Mouse (Mus musculus) 416B (cell line): ENCODE data around the gene Pfdn5.
A peak's percentile ranks its signal among the peaks of the same experiment; 100 is the strongest.

ENCODE experiments used
- DNase-seq: peaks from one replicate; pipeline ENCODE4 v3.0.0; 2011; ENCODE audit warnings: low read depth

Pfdn5 gene

DNA sequence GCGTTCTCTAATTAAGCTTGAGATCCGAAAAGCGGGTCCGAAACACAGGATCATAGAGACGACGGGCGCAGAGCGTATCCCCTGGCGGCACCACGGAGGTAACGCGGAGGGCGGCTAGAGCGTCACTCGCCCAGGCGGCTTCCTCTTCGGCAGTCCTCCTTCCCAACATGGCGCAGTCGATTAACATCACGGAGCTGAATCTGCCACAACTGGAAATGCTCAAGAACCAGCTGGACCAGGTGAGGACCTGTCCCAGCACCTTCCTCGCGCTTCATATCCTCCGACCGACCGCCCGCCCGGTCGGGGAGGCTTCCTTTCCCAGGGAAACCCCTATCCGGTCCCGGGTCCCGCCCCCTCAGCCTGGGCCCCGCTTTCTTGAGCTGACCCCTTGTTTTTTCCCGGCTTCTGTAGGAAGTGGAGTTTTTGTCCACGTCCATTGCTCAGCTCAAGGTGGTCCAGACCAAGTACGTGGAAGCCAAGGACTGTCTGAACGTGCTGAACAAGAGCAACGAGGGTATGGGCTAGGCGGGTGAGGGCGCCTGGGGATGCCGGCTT lies at the start of gene Pfdn5:
Gene Pfdn5, plus strand, starts transcription at position 95 of the 555 bp plus-strand sequence.
- DNase-seq, result peak; percentile 82

DNA sequence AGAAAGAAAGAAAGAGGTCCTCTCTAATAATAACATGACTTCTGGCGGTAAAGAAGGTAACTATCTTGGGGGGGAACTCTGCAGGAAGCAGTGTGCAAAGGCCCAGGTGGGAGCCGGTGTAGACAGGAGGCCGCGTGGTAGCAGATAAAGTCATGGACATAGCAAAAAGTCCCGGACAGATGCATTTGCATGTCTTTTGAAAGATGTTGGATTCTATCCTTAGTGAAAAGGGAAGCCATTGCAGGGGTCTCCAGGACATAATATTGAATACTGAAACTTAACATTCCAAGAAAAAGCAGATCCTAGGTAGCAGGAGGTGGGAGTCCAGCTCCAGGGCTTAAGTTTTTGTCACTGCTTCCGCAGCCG lies 47.2 kb upstream of the Pfdn5 start:
- no peak for DNase-seq

GRCm38 (mm10) chr15:102279092-102279782 lies 46.7 kb upstream of the Pfdn5 start, which contains the start of gene Mfsd5:
Mfsd5 (plus strand) TSS chr15:102279454.
- peak; percentile 93 for DNase-seq

DNA sequence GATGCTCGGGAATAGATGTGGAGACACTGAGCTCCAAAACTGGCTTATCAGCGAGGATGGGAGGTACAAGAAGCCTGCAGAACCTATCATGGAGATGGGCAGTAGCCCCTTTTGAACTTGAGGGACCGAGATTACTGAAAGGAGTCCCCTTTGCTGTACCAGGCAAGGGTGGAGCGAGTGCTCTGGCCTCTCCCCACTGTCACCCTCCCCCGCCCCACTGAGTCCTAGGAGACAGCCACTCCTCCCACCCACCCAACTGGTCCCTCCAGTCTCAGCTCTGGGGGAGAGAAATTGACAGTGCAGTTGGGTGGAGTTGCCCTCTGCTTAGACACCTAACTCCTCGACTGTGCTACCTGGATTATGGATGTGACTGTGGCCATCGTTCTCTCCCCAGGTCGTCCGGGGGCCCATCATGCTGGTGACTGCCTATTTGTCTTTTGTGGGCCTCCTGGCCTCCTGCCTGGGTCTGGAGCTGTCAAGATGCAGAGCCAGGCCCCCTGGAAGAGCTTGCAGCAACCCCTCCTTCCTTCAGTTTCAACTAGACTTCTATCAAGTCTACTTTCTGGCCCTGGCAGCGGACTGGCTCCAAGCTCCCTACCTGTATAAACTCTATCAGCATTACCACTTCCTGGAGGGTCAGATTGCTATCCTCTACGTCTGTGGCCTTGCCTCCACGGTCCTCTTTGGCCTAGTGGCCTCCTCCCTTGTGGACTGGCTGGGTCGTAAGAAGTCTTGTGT lies 46.0 kb upstream of the Pfdn5 start:
- no peak for DNase-seq

GRCm38 (mm10) chr15:102280623-102281022 lies 45.3 kb upstream of the Pfdn5 start:
- no peak for DNase-seq

DNA sequence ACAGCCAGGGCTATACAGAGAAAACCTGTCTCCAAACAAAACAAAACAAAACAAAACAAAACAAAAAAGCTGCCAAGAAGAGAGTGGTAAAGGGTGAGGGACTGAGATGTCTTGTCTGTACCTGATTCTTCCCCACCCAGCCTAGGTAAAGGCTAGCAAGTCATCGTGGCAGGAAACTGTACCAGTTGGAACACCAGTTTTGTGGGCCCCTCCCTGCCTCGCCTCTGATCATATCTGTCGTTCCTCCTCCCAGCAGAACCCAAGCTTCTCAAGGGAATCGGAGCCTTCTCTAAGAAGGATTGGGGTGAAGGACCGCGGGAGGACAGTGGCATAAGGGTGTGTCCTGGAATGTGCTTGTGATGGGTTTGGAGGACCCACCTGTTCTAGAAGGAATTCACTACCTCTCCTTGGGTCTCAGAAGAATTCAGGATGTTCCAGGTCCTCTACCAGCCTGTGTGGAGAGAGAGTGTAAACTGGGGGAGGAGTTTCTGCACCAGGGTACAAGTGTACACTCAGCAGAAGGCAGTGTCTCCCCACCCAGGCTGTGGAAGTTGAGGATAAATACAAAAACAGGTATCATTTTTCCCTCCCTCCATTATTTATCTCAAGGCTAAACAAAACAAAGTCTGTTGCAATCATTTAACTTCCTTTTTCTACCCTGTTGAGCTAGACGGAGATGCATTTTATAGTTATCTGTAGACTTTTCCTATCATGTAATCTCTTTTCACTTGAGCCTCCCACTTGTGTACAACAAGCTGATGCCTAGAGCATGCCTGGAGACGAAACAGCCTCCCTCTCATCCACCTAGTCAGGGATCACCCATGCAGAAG lies 43.2 kb upstream of the Pfdn5 start:
- peak; percentile 40 for DNase-seq

- DNase-seq, result no peak
Observed at GRCm38 (mm10) chr15:102283648-102284047, 42.3 kb upstream of the Pfdn5 start.

DNA sequence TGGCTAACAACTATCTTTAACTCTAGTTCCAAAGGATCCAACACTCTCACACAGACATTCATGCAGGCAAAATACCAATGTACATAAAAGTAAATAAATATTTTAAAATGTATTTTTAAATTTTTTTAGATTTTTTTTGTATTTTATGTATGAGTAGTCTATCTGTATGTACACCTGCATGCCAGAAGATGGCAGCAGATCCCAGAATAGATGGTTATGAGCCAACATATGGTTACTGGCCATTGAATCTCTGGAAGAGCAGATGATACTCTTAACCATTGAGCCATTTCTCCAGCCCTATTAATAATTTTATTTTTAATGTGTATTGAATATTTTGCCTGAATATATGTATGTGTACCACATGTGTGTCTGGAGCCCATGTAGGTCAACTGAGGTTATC lies 38.5 kb upstream of the Pfdn5 start:
- peak; percentile 84 for DNase-seq

GRCm38 (mm10) chr15:102295633-102296367 lies 30.1 kb upstream of the Pfdn5 start, which contains the start of gene Espl1:
Espl1 (plus strand) TSS chr15:102296266.
- peak; percentile 96 for DNase-seq

GRCm38 (mm10) chr15:102296368-102297006 lies 29.4 kb upstream of the Pfdn5 start:
- peak; percentile 36 for DNase-seq

DNA sequence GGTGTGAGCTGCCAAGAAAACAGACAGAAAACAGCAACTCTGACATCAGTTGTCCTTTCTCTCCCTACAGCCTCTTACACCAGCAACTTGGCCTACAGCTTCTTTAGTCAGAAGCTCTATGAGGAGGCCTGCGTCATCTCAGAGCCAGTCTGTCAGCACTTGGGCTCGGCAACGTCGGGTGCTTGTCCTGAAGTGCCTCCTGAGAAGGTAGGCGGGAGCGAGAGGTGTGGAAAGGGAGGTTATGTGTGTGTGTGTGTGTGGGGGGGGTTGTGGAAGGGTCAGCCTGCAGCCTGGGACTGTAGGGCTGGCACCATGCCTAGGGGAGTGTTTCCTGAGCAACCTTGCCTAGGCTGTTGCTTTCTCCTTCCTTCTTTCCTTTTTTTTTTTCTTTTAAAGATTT lies 23.4 kb upstream of the Pfdn5 start:
- no peak for DNase-seq

GRCm38 (mm10) chr15:102308717-102309116 lies 17.2 kb upstream of the Pfdn5 start:
- no peak for DNase-seq

- DNase-seq, result no peak
Observed at GRCm38 (mm10) chr15:102310074-102310845, 15.7 kb upstream of the Pfdn5 start.

DNA sequence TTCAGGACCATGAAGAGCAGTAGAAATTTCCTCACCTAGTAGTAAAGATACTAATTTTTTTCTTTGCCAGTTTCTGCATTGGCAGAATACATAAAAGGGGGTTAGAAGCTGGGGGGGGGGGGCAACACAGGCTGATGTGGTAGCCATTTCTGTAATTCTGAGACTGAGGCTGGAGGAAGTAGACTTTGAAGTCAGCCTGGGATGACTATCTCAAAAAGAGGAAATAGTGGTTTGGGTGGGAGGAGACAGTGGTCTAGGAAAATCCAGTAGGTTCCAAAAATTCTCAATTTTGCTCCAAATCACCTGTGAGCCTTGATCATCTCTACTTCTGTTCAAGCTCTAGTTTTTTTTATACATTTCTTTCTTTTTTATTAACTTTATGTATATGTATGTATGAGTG lies 14.4 kb upstream of the Pfdn5 start:
- peak; percentile 66 for DNase-seq

GRCm38 (mm10) chr15:102315292-102315691 lies 10.6 kb upstream of the Pfdn5 start:
- DNase-seq, result no peak

- DNase-seq, result peak; percentile 72
Observed at GRCm38 (mm10) chr15:102316263-102316662, 9.7 kb upstream of the Pfdn5 start.

DNA sequence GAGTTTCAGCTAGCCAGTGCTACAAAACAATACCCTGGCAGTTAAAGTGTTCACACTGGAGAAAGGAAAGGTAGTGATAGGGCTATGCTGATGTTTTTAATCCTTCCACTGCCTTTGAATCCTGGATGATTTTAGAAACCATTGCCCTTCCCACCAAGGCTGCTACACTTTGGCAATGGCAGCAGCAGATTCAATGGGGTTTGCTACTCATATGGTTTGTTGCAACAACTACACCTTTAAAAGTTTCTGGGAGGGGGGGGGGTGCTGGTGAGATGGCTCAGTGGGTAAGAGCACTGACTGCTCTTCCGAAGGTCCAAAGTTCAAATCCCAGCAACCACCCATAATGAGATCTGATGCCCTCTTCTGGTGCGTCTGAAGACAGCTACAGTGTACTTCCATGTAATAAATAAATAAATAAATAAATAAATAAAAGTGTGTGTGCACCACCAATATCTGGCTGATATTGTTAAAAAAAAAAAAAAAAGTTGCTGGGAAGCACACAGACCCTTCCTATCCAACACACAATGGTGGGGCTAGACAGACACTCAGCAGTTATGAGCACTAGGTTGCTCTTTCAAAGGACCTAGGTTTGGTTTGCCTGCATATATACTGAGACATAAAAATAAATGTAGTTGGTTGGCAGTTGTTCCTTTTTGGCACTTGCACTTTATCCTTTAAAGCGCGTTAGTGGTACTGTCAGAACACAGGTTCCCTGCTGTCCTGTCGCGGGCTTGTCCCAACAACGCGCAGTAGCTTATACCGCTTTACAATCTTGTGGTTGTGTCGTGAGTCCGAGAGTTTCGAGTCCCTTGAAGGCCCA lies 1.1 kb upstream of the Pfdn5 start:
- DNase-seq, result peak; percentile 53

DNA sequence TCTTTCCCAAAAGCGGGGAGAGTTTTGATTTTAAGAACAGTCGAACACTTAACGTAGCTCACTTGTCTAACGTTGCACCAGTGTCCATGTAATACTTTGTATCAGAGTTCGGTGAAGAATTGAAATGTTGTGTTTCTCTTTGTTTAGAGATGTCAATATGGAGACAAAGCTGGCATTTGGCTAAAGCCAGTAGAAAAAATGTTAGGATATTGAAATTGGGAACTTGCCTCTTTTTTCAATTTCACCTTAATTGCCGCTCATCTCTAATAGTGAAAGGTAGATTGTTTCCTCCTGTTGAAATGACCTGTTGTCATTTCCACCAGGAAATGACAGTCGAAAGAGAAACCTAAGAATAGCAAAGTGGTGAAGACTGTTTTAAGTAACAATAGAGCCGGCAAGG lies 976 bp downstream of the Pfdn5 start:
- DNase-seq, result no peak

DNA sequence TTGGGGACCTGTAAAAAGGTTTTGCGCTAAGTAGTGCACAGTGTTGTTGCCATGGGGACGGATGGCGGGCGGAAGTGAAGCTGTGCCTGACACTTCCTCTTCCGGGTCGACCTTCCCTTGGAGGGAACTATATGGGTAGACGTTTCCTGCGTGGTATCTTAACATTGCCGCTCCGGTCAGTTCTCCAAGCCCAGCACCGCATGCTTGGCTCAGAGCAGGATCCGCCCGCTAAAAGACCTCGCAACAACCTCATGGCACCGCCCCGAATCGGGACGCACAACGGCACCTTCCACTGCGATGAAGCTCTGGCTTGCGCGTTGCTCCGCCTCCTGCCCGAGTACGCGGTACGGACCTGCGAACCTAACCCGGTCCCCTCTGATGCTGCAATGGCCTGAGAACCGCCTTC lies 5.7 kb downstream of the Pfdn5 start, which contains the start of gene Myg1:
Gene Myg1, plus strand, starts transcription at position 100 of the 406 bp plus-strand sequence.
- DNase-seq, result peak; percentile 88
